Mouse (Mus musculus): ENCODE measurements around the gene Tsku.

Tsku gene

GRCm38 (mm10) chr7:98361063-98361652 is at the start of gene Tsku:
Gene Tsku, minus strand, starts transcription at chr7:98361328.
- DNase-seq (ENCODE audit: low spot score), result peak; percentile 92

GRCm38 (mm10) chr7:98407615-98408014 is 46.5 kb upstream of the Tsku start:
- no peak for DNase-seq (ENCODE audit: low spot score)

GRCm38 (mm10) chr7:98403996-98404395 is 42.9 kb upstream of the Tsku start:
- DNase-seq (ENCODE audit: low spot score), result peak; percentile 56

DNA sequence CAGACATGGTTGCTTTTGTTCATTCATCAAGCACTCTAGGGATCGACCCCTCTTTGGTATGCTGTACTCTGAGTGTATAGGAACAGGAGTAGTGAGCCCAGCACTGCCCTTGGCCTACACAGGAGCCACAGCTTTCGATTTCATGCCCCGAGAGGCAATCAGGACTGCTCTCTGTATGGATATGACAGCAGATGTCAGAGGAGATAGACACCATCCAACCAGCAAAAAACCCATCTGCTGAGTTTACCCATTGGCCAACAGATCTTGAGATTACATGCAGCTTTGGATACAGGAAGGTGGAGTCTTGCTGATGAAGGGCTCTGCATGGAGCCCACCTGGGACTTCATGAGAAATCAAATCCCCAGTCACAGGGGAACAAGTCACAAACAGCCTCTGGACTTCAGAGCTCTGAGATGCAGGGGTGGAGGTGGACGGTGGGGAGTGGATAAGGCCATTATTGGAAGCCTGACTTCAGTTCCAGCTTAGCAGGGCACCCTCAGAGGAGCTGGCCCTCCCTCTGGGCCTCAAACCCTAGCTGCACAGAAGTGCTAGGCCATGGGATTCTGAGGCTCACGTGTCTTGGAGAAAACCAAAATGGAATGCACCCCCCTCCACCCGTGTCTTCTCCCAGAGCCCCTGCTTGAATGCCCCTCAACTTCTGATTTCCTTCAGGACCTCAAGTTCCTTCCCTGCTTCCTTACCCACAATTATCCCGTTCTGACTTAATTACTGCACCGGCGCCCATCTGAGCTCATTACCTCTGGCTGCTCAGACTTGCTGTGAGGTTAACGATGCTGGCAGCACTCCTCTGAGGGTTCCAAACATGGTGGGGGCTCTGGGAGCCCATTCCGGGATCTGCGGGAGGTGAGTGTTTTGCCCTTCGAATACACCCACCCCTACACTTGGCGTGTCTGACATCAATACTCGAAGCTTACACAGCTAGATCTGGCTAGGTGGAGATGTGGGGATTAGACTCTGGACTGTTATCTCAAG is 41.8 kb upstream of the Tsku start:
- no peak for DNase-seq (ENCODE audit: low spot score)

- peak; percentile 66 for DNase-seq (ENCODE audit: low spot score)
Observed at GRCm38 (mm10) chr7:98392466-98393201, 31.5 kb upstream of the Tsku start.

DNA sequence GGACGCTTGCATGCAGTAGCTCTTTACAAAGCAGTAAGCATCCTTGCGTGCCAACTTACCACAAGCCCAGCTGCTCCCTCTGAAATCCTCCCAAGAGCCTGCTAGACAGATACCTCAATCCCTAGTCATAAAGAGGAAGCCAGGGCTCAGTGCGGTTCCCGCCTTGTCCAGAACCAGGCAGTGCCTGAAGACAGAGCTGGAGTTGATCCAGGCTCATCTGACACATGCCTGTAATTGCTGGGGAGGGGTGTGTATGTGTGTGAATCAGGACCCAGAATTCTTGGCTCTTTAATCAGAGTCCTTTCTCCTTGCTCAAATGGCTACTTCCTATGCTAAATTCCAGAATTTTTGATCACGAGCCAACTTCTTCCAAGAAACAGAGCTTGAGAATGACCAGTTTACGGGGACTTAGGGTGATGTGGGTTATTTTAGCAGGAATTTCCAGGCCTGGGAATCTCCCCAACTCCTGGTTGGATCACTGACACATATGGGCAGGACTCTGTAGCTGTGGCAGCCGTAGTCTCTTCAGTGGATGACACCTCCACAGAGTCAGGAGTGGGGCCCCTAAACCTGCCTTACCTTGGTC is 30.3 kb upstream of the Tsku start:
- DNase-seq (ENCODE audit: low spot score), result peak; percentile 62

DNA sequence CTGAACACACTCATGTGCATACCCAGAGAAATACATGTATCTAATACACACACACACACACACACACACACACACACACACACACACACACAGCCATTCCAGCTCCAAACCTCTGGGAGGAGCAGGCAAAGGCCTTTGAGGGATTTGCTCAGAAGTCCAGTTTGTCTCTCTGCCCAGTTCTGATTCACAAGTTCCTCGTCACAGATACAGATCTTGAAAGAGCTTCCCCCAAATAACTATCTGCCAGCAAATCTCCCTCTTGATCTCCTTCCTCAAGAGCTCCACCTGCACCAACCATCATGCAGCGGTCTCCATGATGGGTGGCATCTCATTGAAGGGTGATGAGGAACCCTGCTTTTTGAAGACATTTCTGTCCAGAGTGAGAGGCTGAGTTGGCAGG is 29.4 kb upstream of the Tsku start:
- no peak for DNase-seq (ENCODE audit: low spot score)

- no peak for DNase-seq (ENCODE audit: low spot score)
Observed at GRCm38 (mm10) chr7:98389656-98390055, 28.5 kb upstream of the Tsku start.

DNA sequence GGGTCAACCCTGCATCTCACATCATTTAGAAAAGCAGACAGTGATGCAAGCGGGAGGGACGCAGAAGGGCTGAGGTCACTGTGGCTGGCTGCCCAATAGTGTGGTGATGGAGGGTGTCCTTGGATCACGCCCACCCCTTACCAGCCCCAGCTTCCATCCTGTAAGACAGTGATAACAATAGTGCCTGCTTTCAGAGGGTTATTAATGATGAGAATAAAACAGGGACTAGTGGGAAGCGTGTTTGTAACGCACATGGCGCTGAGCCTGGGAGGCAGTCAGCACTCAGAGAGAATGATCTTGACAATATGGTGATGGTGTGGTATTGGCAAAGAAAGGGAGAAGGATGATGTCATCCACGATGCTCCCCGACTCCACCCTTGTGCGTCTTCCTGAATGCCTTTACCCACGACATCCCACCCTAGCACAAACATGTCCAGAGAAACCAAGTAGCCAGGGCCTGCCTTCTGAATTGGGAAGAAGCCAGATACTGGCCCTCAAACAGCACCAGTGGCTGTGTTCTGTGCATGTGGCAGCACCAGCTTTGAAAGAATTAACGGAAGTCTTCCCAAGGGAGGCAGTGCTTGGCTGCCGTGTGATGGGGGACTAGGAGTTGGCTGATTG is 27.9 kb upstream of the Tsku start:
- no peak for DNase-seq (ENCODE audit: low spot score)

- DNase-seq (ENCODE audit: low spot score), result no peak
Observed at GRCm38 (mm10) chr7:98387201-98387600, 26.1 kb upstream of the Tsku start.

DNA sequence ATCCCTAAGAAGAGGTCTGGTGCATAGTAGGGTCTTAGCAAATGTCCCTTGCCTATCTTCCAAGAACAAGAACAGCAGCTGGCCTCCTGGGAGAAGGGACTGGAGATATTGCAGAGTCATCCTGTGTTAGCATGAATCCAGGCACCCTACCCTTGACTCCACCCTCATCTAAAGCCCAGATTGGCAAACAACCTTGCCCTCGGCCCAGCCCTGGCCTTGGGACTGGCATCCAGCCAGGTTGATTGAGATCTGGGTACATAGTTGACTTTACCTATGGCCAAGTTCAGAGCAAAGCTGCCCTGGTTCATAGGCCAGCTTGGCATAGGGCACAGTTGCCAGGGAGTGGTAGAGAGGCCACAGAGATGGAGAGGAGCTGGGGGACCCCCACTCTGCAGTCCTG is 24.0 kb upstream of the Tsku start:
- peak; percentile 64 for DNase-seq (ENCODE audit: low spot score)

- peak; percentile 41 for DNase-seq (ENCODE audit: low spot score)
Observed at GRCm38 (mm10) chr7:98383337-98383736, 22.2 kb upstream of the Tsku start.

DNA sequence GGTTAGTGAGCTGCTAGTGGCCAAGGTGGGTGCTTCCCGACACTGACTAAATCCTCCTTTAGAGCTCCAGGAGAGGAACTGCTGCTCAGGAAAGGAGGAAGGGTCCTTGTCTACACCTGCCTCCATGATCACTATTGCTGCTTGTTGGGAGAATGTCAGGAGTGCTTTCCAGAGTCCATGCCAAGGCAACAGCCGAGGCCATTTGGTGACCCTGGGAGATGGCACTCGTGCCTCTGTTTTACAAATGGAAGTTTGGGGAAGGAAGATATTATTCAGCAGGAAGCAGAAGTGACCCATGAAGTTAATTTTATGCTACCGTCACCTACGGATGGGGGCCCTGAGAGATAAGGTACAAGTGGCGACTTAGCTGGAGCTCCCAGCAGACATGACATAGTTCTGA is 21.7 kb upstream of the Tsku start:
- no peak for DNase-seq (ENCODE audit: low spot score)

DNA sequence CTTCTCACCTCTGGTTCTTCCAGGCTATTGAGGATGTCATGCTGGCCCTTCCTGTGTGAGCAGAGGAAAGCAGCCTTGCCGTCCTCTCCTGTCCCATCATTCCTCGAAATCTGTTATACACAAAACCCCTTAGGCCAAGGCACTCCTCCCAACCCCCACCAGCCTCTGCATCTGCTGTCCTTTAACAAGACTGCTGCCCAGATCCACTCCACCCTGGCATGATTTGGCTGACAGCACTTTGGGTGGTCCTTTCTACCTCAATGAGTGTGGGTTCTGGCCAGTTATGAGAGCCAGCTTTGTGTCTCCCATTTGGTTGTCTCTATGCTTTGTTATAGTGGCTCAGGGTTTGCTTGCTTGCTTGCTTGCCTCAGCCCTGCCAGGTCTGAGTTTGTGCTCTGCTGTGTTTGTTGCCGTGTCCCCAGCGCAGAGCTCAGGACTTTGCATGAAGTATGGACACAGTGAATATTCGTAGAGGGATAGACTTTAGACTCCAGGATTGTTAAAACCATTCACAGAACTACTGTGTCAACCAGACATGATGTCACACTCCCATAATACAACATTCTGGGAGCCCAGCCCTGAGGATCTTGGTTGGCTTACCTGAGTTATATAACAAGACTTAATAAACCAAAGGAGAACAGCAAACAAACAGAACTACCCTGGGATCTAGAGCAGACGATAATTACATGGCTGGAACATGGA is 19.2 kb upstream of the Tsku start:
- no peak for DNase-seq (ENCODE audit: low spot score)

DNA sequence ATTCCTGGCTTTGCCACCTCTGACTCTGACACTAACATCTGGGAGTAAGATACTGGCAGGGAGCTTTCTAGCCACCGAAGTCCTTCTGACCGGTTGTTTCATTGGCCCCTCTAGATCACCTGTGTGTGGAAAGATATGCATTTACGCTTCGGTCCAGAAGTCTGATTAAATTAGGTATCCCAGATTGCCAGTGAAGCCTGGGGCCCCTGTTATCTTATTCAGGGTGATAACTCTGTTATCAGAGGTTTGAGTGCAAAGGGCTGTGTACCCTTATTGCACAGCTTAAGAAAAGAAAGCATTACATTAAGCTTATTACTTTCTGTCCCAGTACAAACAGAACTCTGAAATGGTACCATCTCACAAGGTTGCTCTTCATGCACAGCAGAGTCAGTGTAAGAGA is 18.1 kb upstream of the Tsku start:
- no peak for DNase-seq (ENCODE audit: low spot score)

- DNase-seq (ENCODE audit: low spot score), result no peak
Observed at GRCm38 (mm10) chr7:98377257-98377656, 16.1 kb upstream of the Tsku start.

DNA sequence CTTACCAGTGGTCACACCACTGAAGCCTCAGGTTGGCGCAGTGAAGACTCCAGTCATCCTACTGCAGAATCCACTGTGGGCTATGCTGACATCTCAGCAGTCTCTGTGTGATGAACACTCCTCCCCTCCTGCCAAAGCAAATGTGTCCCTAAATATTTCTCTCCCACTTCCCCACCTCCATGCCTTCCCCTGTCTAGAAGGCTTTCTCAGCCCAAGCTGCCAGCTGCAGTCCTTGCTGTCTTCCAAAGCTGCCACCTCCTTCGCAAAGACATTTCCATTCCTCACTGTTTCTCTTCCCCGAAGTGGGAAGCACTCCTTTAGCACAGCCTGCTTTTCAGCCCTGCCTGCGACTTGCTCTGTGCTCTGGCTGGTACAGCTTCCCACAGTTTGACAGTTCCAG is 10.0 kb upstream of the Tsku start:
- no peak for DNase-seq (ENCODE audit: low spot score)

DNA sequence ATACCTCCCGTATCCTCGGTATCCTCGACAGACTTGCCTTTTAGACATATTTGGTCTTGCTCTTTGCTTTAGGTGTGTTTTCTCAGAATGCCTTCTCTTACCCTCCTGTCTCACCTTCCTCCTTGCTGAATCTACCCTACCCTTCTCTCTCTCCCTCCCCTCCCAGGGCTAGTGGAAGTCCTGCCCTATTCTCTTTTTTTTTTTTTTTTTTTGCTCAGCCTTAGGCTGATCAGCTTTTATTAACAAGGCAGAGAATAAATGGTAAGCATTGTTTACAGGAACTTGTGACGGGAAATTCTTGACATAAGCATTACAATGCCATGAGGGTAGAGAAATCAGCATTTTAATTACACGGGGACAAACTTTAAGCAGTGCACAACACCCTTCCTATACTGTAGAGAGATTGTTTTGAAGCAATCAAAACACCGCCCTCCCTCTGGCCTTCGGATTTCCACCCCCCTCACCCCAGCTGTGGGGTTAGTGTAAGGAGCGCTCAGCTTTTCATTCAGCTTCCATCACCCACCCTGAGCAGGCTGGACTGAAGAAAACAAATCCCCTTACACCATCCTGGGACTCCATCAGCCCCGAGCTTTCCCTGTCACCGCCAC is 8.7 kb upstream of the Tsku start:
- no peak for DNase-seq (ENCODE audit: low spot score)

GRCm38 (mm10) chr7:98361662-98362061 is 534 bp upstream of the Tsku start:
- DNase-seq (ENCODE audit: low spot score), result no peak

DNA sequence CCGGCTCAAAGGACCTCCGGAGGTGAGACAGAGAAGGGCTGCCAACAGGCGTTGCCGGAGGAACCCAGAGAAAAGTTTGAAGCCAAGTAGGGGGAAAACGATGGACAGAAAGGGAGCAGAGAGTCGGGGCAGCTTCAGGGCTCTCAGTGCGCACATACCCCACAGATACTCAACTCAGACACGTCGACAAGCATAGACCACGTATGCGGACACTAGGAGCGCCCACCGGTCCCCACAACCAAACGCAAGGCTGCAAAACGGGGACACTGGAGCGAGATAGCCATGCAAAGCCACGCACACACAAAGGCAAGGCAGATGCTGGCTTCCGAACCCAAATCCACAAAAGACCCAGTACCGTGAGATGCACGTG is 522 bp downstream of the Tsku start:
- DNase-seq (ENCODE audit: low spot score), result peak; percentile 32

Measured in adipocyte (in vitro differentiated cells).